In genomic region chr14:118883344-118884249, GRCm38 (mm10) we compare ENCODE assay signal across 12 mouse cellular contexts. TPM values are rescaled to one million over a fixed set of nuclear protein-coding genes. Genes with fewer than 3 reads are reported as not detected.
DNase-seq lines count a peak whose midpoint lies in the region; ATAC-seq and TF ChIP-seq lines count a peak whose summit lies in the region.
"Had no signal": no experiment of that assay in that cellular context is flagged by ENCODE, and none has a peak within 500 bp of the region (broad histone marks: within the 10 kb centered on the region; RNA-seq: fewer than 3 reads in every experiment).

No protein-coding gene starts in this region.

- peak; percentile 83 for ATAC-seq in kidney, embryonic 15.5 days (replicated peaks; ENCODE audit: low FRiP score)
- ATAC-seq in stomach, embryonic 14.5 days (ENCODE audit: insufficient number of reproducible peaks, insufficient read depth, low FRiP score, low read depth): peak; percentile 25; the same call in 1 of the 2 replicates
- no peak for ATAC-seq in stomach, postnatal 0 days (ENCODE audit: low FRiP score, low TSS enrichment)
- ATAC-seq in liver, embryonic 11.5 days (replicated peaks; ENCODE audit: low FRiP score): peak; percentile 96
- ATAC-seq in hindbrain, embryonic 11.5 days (ENCODE audit: low FRiP score): no peak
- ATAC-seq in activated CD4-positive, CD25-positive, alpha-beta regulatory T cell, adult 4 months: no peak

- DNase-seq in kidney, adult 8-10 months: no peak
- no peak for DNase-seq in stomach, postnatal 0 days (ENCODE audit: low spot score)
- no peak for DNase-seq in liver, embryonic 11.5 days (ENCODE audit: low spot score)
- DNase-seq in hindbrain, embryonic 11.5 days (ENCODE audit: low spot score): no peak
- DNase-seq: cerebellum, postnatal 25 days; heart, postnatal 36 days; kidney, postnatal 25 days; spleen, adult 18-20 months; thymus, postnatal 36 days had no signal

- peak overlapping the region; percentile 56 for H3K27ac ChIP-seq in kidney, embryonic 15.5 days
- H3K27ac ChIP-seq in stomach, embryonic 14.5 days (ENCODE audit: low read length): no peak overlapping the region; the same call in 1 of the 2 replicates
- no peak overlapping the region for H3K27ac ChIP-seq in stomach, postnatal 0 days (replicated peaks)
- H3K27ac ChIP-seq in liver, embryonic 11.5 days (ENCODE audit: low read depth, low read length): peak overlapping the region; percentile 46; the same call in 1 of the 2 replicates
- H3K27ac ChIP-seq in hindbrain, embryonic 11.5 days (ENCODE audit: low read depth, low read length): no peak overlapping the region

- H3K27me3 ChIP-seq in kidney, embryonic 15.5 days: no peaks in the 10 kb centered on the region
- no peaks in the 10 kb centered on the region for H3K27me3 ChIP-seq in stomach, embryonic 14.5 days (ENCODE audit: control insufficient read depth, insufficient read depth, low read length)
- no peaks in the 10 kb centered on the region for H3K27me3 ChIP-seq in stomach, postnatal 0 days (ENCODE audit: control insufficient read depth, insufficient read depth, low read length)
- no peaks in the 10 kb centered on the region for H3K27me3 ChIP-seq in liver, embryonic 11.5 days (replicated peaks; ENCODE audit: control insufficient read depth, insufficient read depth, low read length)
- H3K27me3 ChIP-seq in hindbrain, embryonic 11.5 days (ENCODE audit: control insufficient read depth, insufficient read depth, low read length): no peaks in the 10 kb centered on the region

- H3K4me3 ChIP-seq in kidney, embryonic 15.5 days (replicated peaks): no peak overlapping the region
- H3K4me3 ChIP-seq in stomach, embryonic 14.5 days (ENCODE audit: low read depth, low read length): no peak overlapping the region
- H3K4me3 ChIP-seq in stomach, postnatal 0 days (ENCODE audit: low read depth, low read length): no peak overlapping the region
- no peak overlapping the region for H3K4me3 ChIP-seq in liver, embryonic 11.5 days (ENCODE audit: low read depth, low read length)
- no peak overlapping the region for H3K4me3 ChIP-seq in hindbrain, embryonic 11.5 days (ENCODE audit: low read depth, low read length)

- no peak for TF ChIP-seq EP300 in stomach, postnatal 0 days (optimal IDR thresholded peaks at IDR 0.05)

- peaks cover 8% of the 10 kb centered on the region; the same call in 1 of the 2 replicates for H3K4me1 ChIP-seq in kidney, embryonic 15.5 days
- no peaks in the 10 kb centered on the region for H3K4me1 ChIP-seq in stomach, embryonic 14.5 days (ENCODE audit: control insufficient read depth, insufficient read depth, low read length)
- H3K4me1 ChIP-seq in stomach, postnatal 0 days (replicated peaks; ENCODE audit: control insufficient read depth, insufficient read depth): no peaks in the 10 kb centered on the region
- peaks cover 3% of the 10 kb centered on the region; the same call in 1 of the 2 replicates for H3K4me1 ChIP-seq in liver, embryonic 11.5 days (replicated peaks; ENCODE audit: control insufficient read depth, insufficient read depth, low read length)
- no peaks in the 10 kb centered on the region for H3K4me1 ChIP-seq in hindbrain, embryonic 11.5 days (replicated peaks; ENCODE audit: control insufficient read depth, insufficient read depth, low read length)

- WGBS in kidney, embryonic 15.5 days: 68% methylated on average over 18 of the region's 18 CpGs
- 74% methylated on average over 18 of the region's 18 CpGs for WGBS in stomach, embryonic 14.5 days
- WGBS in stomach, postnatal 0 days: 72% methylated on average over 18 of the region's 18 CpGs
- WGBS in liver, embryonic 11.5 days: 65% methylated on average over 18 of the region's 18 CpGs
- 89% methylated on average over 18 of the region's 18 CpGs for WGBS in hindbrain, embryonic 11.5 days

- H3K36me3 ChIP-seq in kidney, embryonic 15.5 days: peaks cover 76% of the 10 kb centered on the region
- peaks cover 34% of the 10 kb centered on the region for H3K36me3 ChIP-seq in stomach, embryonic 14.5 days (ENCODE audit: control insufficient read depth, insufficient read depth, low read length)
- H3K36me3 ChIP-seq in stomach, postnatal 0 days (ENCODE audit: control insufficient read depth, insufficient read depth, low read length): peaks cover 5% of the 10 kb centered on the region; the same call in 1 of the 2 replicates
- peaks cover 2% of the 10 kb centered on the region; the same call in 1 of the 2 replicates for H3K36me3 ChIP-seq in liver, embryonic 11.5 days (ENCODE audit: control insufficient read depth, insufficient read depth, low read length)
- H3K36me3 ChIP-seq in hindbrain, embryonic 11.5 days (ENCODE audit: control insufficient read depth, insufficient read depth, low read length): peaks cover 10% of the 10 kb centered on the region

- no peak overlapping the region for H3K9ac ChIP-seq in kidney, embryonic 15.5 days
- no peak overlapping the region for H3K9ac ChIP-seq in stomach, embryonic 14.5 days (replicated peaks; ENCODE audit: low read depth, low read length)
- H3K9ac ChIP-seq in stomach, postnatal 0 days (ENCODE audit: low read length): no peak overlapping the region
- H3K9ac ChIP-seq in liver, embryonic 11.5 days (ENCODE audit: low read depth, low read length): 0 out of 2 replicates have a peak overlapping the region, but pooled peaks have one; percentile 20
- no peak overlapping the region for H3K9ac ChIP-seq in hindbrain, embryonic 11.5 days (ENCODE audit: low read depth, low read length)

- no peaks in the 10 kb centered on the region for H3K9me3 ChIP-seq in kidney, embryonic 15.5 days (replicated peaks)
- no peaks in the 10 kb centered on the region for H3K9me3 ChIP-seq in stomach, embryonic 14.5 days (ENCODE audit: control insufficient read depth, low read depth, low read length)
- H3K9me3 ChIP-seq in stomach, postnatal 0 days (ENCODE audit: control insufficient read depth, low read length): no peaks in the 10 kb centered on the region
- no peaks in the 10 kb centered on the region for H3K9me3 ChIP-seq in liver, embryonic 11.5 days (ENCODE audit: control insufficient read depth, low read length)
- no peaks in the 10 kb centered on the region for H3K9me3 ChIP-seq in hindbrain, embryonic 11.5 days (ENCODE audit: control insufficient read depth, low read length)

- peak overlapping the region; percentile 6; the same call in 1 of the 2 replicates for H3K4me2 ChIP-seq in kidney, embryonic 15.5 days
- no peak overlapping the region for H3K4me2 ChIP-seq in stomach, embryonic 14.5 days (replicated peaks; ENCODE audit: low read depth, low read length)
- no peak overlapping the region for H3K4me2 ChIP-seq in stomach, postnatal 0 days (replicated peaks; ENCODE audit: low read depth)
- H3K4me2 ChIP-seq in liver, embryonic 11.5 days: peak overlapping the region; percentile 48
- H3K4me2 ChIP-seq in hindbrain, embryonic 11.5 days (replicated peaks; ENCODE audit: low read depth, low read length): no peak overlapping the region

- no peak for TF ChIP-seq CTCF in stomach, postnatal 0 days (IDR thresholded peaks at IDR 0.05; ENCODE audit: low read depth)

RNA-seq across cellular contexts. Expression of gene Dzip1, which starts 41.7 kb away (rescaled TPM):
- 17.6 and 20.1 TPM in 2 replicates for polyA plus RNA-seq in kidney, embryonic 15.5 days (2015; fragmentation: Nextera tagmentation; extraction: Ambion mirVana)
- 26.8 and 27.3 TPM in 2 replicates for polyA plus RNA-seq in stomach, embryonic 14.5 days (2014; fragmentation: Nextera tagmentation; extraction: Ambion mirVana)
- polyA plus RNA-seq in stomach, postnatal 0 days (2015; fragmentation: Nextera tagmentation; extraction: Ambion mirVana): 2.8 and 4.0 TPM in 2 replicates
- 7.2 and 7.8 TPM in 2 replicates for polyA plus RNA-seq in liver, embryonic 11.5 days (2014; fragmentation: Nextera tagmentation; extraction: Ambion mirVana)
- polyA plus RNA-seq in hindbrain, embryonic 11.5 days (2014; fragmentation: Nextera tagmentation; extraction: Ambion mirVana): 31.7 and 40.0 TPM in 2 replicates
- 1 to 10 TPM; 8.0 to 8.6 TPM for polyA plus RNA-seq in activated CD4-positive, CD25-positive, alpha-beta regulatory T cell, adult 4 months (2017; shearing (Covaris generic))

RNA-seq across cellular contexts. Expression of gene Dnajc3, which starts 54.2 kb away (rescaled TPM):
- polyA plus RNA-seq in kidney, embryonic 15.5 days (2015; fragmentation: Nextera tagmentation; extraction: Ambion mirVana): 45.8 and 48.9 TPM in 2 replicates
- polyA plus RNA-seq in stomach, embryonic 14.5 days (2014; fragmentation: Nextera tagmentation; extraction: Ambion mirVana): 35.7 and 43.9 TPM in 2 replicates
- 44.9 and 49.5 TPM in 2 replicates for polyA plus RNA-seq in stomach, postnatal 0 days (2015; fragmentation: Nextera tagmentation; extraction: Ambion mirVana)
- polyA plus RNA-seq in liver, embryonic 11.5 days (2014; fragmentation: Nextera tagmentation; extraction: Ambion mirVana): 53.7 and 54.7 TPM in 2 replicates
- polyA plus RNA-seq in hindbrain, embryonic 11.5 days (2014; fragmentation: Nextera tagmentation; extraction: Ambion mirVana): 34.4 and 35.9 TPM in 2 replicates
- 10 to 100 TPM; 39.0 to 41.5 TPM for polyA plus RNA-seq in activated CD4-positive, CD25-positive, alpha-beta regulatory T cell, adult 4 months (2017; shearing (Covaris generic))

Comparison
In these comparisons a context has a peak if more than half of its experiments do, and no peak if none do; other contexts are left out.
1. ATAC-seq: peak in kidney, embryonic 15.5 days (single experiment), stomach, embryonic 14.5 days (single experiment) and liver, embryonic 11.5 days (single experiment); none in stomach, postnatal 0 days (single experiment), hindbrain, embryonic 11.5 days (single experiment) and activated CD4-positive, CD25-positive, alpha-beta regulatory T cell, adult 4 months (single experiment).
2. H3K27ac ChIP-seq: peak in kidney, embryonic 15.5 days (single experiment) and liver, embryonic 11.5 days (single experiment); none in stomach, embryonic 14.5 days (single experiment), stomach, postnatal 0 days (single experiment) and hindbrain, embryonic 11.5 days (single experiment).
3. H3K4me2 ChIP-seq: peak in kidney, embryonic 15.5 days (single experiment) and liver, embryonic 11.5 days (single experiment); none in stomach, embryonic 14.5 days (single experiment), stomach, postnatal 0 days (single experiment) and hindbrain, embryonic 11.5 days (single experiment).